Mouse (Mus musculus): ENCODE measurements around the gene Sars2.
A peak's percentile ranks its signal among the peaks of the same experiment; 100 is the strongest.

Gene Sars2

GRCm38 (mm10) chr7:28780857-28781256 is 39.1 kb downstream of the Sars2 start:
- DNase-seq = no peak

GRCm38 (mm10) chr7:28781261-28781663 is 39.5 kb downstream of the Sars2 start:
- no peak for DNase-seq

- DNase-seq = no peak
These were observed 43.4 kb downstream of the Sars2 start for GRCm38 (mm10) chr7:28785161-28785560.

GRCm38 (mm10) chr7:28787884-28788283 is 46.1 kb downstream of the Sars2 start:
- DNase-seq = no peak

- no peak for DNase-seq
These were observed 46.8 kb downstream of the Sars2 start, which contains the start of gene Rinl for GRCm38 (mm10) chr7:28788307-28789195. Gene Rinl (plus strand): TSS chr7:28788969.

- DNase-seq = no peak
These were observed 47.4 kb downstream of the Sars2 start for GRCm38 (mm10) chr7:28789235-28789634.

- DNase-seq = no peak
These were observed 48.4 kb downstream of the Sars2 start for GRCm38 (mm10) chr7:28790066-28790806.

GRCm38 (mm10) chr7:28791706-28792105 is 49.9 kb downstream of the Sars2 start:
- DNase-seq = no peak

GRCm38 (mm10) chr7:28792391-28793185 is 50.8 kb downstream of the Sars2 start:
- no peak for DNase-seq

- no peak for DNase-seq
These were observed 52.0 kb downstream of the Sars2 start for GRCm38 (mm10) chr7:28793834-28794233.

GRCm38 (mm10) chr7:28794496-28794895 is 52.7 kb downstream of the Sars2 start:
- no peak for DNase-seq

GRCm38 (mm10) chr7:28795832-28796231 is 54.0 kb downstream of the Sars2 start:
- no peak for DNase-seq

GRCm38 (mm10) chr7:28796562-28796975 is 54.8 kb downstream of the Sars2 start:
- peak; percentile 88 for DNase-seq

GRCm38 (mm10) chr7:28799994-28800393 is 58.2 kb downstream of the Sars2 start:
- no peak for DNase-seq

GRCm38 (mm10) chr7:28801451-28801850 is 59.7 kb downstream of the Sars2 start:
- no peak for DNase-seq

GRCm38 (mm10) chr7:28801901-28802670 is 60.3 kb downstream of the Sars2 start:
- peak; percentile 73 for DNase-seq

GRCm38 (mm10) chr7:28802846-28803588 is 61.2 kb downstream of the Sars2 start:
- peak; percentile 78 for DNase-seq

Data from kidney, adult 18-20 months (tissue).